Mouse (Mus musculus): ENCODE data around the gene Csad. TPM values are rescaled to one million over a fixed set of nuclear protein-coding genes. Genes with fewer than 3 reads are reported as not detected.
"Not testable (repeated sequence)": the region's sequence is repeated elsewhere in the genome, so short reads cannot be mapped to it uniquely, and the experiment has no call there.

Gene Csad
- polyA plus RNA-seq, 1 experiment from 2014 or later, result 106 TPM

DNA sequence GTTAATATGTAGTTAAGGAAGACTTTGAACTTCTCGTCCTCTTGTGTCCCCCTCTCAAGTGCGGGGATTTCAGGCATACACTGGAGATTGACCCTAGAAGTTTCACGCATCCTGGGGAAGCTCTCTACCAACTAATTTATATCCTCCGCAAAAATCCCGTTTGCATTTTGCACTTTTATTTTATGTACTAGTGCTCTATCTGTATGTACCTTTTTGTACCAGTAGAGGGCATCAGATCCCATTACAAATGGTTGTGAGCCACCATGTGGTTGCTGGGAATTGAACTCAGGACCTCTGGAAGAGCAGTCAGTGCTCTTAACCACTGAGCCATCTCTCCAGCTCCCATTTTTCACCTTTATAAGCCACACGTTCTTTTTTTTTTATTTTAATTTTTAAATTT is 49.5 kb downstream of the Csad start:
- H3K4me1 ChIP-seq; H3K9ac ChIP-seq; H3K36me3 ChIP-seq; H3K4me2 ChIP-seq (replicated peaks); H3K27me3 ChIP-seq; H3K27ac ChIP-seq (replicated peaks); H3K9me3 ChIP-seq (replicated peaks); H3K4me3 ChIP-seq (replicated peaks); ATAC-seq (ENCODE audit: insufficient number of reproducible peaks, low FRiP score, low TSS enrichment, low read depth): not testable (repeated sequence)
- 93% methylated on average over 6 of the region's 6 CpGs for WGBS

DNA sequence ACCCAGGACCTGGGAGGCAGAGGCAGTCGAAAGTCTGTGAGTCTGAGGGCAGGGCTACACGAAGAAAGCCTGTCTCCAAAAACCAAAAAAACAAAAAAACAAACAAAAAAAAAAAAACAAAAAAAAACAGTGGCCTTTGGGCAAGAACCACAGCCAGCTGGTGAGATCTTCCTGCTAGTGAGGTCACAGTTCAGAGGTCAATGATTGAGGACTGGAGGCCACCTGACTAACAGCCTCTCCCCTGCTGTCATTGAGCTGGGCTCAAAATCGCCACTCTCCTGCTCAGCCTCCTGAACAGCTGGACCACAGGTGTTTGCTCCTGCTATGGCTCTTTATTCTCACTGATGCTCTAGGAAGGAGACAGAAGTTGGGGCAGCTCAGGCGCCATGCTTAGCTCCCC is 51.9 kb downstream of the Csad start:
- Histone ChIP-seq H3K27ac (replicated peaks) (no peak overlapping the region), H3K4me2 (replicated peaks) (no peak overlapping the region), H3K9ac (no peak overlapping the region), H3K4me1 (peaks cover 4% of the 10 kb centered on the region; the same call in 1 of the 2 replicates), H3K9me3 (replicated peaks) (no peaks in the 10 kb centered on the region), H3K4me3 (replicated peaks) (no peak overlapping the region), H3K27me3 (no peaks in the 10 kb centered on the region), H3K36me3 (no peaks in the 10 kb centered on the region)
- WGBS, result 30% methylated on average over 4 of the region's 4 CpGs
- ATAC-seq (ENCODE audit: insufficient number of reproducible peaks, low FRiP score, low TSS enrichment, low read depth), result no peak

DNA sequence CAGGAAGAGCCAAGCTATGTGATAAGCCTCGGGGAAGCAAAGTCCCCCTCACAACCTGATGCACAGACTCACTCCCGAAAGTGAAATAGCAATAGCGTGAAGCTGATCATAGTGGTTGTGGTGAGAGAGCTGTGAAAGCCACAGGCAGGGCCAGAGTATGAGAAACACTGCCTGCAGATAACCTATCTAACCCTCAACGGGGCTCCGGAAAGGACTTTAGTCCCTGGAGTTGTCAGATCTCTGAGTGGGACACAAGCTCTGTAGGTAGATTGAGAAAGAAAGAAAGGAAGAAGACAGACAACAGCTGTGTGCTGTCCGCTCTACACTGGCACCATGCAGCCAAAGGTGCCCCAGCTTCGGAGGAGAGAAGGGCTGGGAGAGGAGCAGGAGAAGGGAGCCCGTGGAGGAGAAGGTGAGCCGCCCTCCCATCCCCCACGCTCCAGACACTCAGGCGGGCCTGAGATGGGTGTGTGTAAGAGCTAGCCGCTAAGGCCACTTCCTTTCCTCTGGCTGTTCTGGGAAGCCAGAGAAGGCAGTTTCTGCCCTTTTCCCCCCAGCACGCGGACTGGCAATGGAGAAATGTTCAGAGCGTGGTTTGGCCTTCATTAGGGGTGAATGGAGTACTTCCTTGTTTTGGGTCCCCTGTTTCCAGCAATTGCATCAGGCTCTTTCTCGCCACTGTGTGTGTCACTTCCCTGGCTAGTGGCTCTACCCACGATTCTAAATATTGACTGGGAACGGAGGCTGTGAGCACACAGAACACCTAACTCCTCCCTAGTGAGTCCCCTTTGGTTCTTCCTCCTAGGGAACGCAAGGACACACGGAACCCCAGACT is 54.0 kb downstream of the Csad start, which contains the start of gene Soat2:
Gene Soat2, plus strand, starts transcription at position 226 of the 835 bp plus-strand sequence.
- Histone ChIP-seq H3K9me3 (replicated peaks) (no peaks in the 10 kb centered on the region), H3K4me3 (replicated peaks) (no peak within 1 kb of the TSS), H3K9ac (no peak within 1 kb of the TSS), H3K4me2 (replicated peaks) (no peak within 1 kb of the TSS), H3K4me1 (peaks cover 9% of the 10 kb centered on the region; the same call in 1 of the 2 replicates), H3K36me3 (no peaks in the 10 kb centered on the region), H3K27ac (replicated peaks) (no peak within 1 kb of the TSS), H3K27me3 (peaks cover 4% of the 10 kb centered on the region)
- ATAC-seq (ENCODE audit: insufficient number of reproducible peaks, low FRiP score, low TSS enrichment, low read depth), result no peak
- WGBS, result 46% methylated on average over 20 of the region's 20 CpGs

- no peak overlapping the region for H3K4me2 ChIP-seq (replicated peaks)
- ATAC-seq (ENCODE audit: insufficient number of reproducible peaks, low FRiP score, low TSS enrichment, low read depth), result no peak
- 66% methylated on average over 4 of the region's 4 CpGs for WGBS
These were observed 55.0 kb downstream of the Csad start for GRCm38 (mm10) chr15:102149561-102149960.

DNA sequence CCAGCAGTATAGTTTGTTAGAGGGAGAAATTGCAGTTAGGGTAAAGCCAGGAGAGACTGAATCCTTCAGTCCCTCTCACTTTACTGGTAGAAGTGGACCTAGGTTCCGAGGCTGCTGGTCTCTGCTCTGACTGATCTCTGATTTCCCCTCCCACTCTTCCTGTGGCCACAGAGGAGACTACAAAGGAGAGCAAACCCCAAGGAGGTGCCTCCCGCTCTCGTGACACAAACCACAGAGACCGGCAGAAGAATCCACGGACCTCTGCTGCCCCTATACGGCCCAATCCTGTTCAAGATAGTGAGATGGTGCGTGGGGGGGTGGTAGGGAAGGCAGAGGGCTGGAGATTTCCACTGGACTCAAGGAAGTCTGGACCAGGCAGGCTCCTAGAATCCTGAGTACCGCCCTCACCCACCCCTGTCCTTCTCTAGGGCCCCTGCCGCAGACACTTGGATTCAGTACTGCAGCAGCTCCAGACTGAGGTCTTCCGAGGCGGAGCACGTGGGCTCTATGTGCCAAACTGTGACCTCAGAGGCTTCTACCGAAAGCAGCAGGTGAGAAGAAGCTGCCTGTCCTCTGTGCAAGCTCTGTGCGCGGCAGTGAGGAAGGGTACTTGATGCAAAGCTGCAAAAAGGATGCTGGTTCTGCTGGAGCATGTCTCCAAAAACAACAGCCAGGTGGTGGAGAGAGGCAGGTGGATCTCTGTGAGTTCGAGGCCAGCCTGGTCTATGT is 56.7 kb downstream of the Csad start:
- no peaks in the 10 kb centered on the region for H3K9me3 ChIP-seq (replicated peaks)
- no peak overlapping the region for H3K9ac ChIP-seq
- ATAC-seq (ENCODE audit: insufficient number of reproducible peaks, low FRiP score, low TSS enrichment, low read depth), result no peak
- WGBS, result 60% methylated on average over 16 of the region's 16 CpGs
- H3K27ac ChIP-seq (replicated peaks), result no peak overlapping the region
- H3K36me3 ChIP-seq, result no peaks in the 10 kb centered on the region
- peaks cover 35% of the 10 kb centered on the region for H3K4me1 ChIP-seq
- no peak overlapping the region for H3K4me2 ChIP-seq (replicated peaks)
- H3K27me3 ChIP-seq, result peaks cover 18% of the 10 kb centered on the region
- H3K4me3 ChIP-seq (replicated peaks), result no peak overlapping the region

More at GRCm38 (mm10) chr15:102149561-102149960, 55.0 kb downstream of the Csad start:
- H3K4me3 ChIP-seq (replicated peaks), result no peak overlapping the region
- no peaks in the 10 kb centered on the region for H3K9me3 ChIP-seq (replicated peaks)
- H3K27ac ChIP-seq (replicated peaks), result no peak overlapping the region
- H3K27me3 ChIP-seq, result peaks cover 14% of the 10 kb centered on the region
- H3K9ac ChIP-seq, result no peak overlapping the region
- no peaks in the 10 kb centered on the region for H3K36me3 ChIP-seq
- peaks cover 18% of the 10 kb centered on the region for H3K4me1 ChIP-seq

GRCm38 (mm10) chr15:102146882-102147281 is 57.6 kb downstream of the Csad start:
- WGBS, result 4% methylated on average over 1 of the region's 1 CpGs

GRCm38 (mm10) chr15:102146089-102146488 is 58.4 kb downstream of the Csad start:
- no peak for ATAC-seq (ENCODE audit: insufficient number of reproducible peaks, low FRiP score, low TSS enrichment, low read depth)
- Histone ChIP-seq H3K36me3 (no peaks in the 10 kb centered on the region), H3K9ac (no peak overlapping the region), H3K9me3 (replicated peaks) (no peaks in the 10 kb centered on the region), H3K27ac (replicated peaks) (no peak overlapping the region), H3K4me3 (replicated peaks) (no peak overlapping the region), H3K27me3 (peaks cover 21% of the 10 kb centered on the region), H3K4me2 (replicated peaks) (no peak overlapping the region), H3K4me1 (peaks cover 37% of the 10 kb centered on the region)
- WGBS, result 81% methylated on average over 5 of the region's 5 CpGs

More at GRCm38 (mm10) chr15:102146882-102147281, 57.6 kb downstream of the Csad start:
- Histone ChIP-seq H3K4me3 (replicated peaks) (no peak overlapping the region), H3K4me1 (peaks cover 37% of the 10 kb centered on the region), H3K4me2 (replicated peaks) (no peak overlapping the region), H3K9ac (no peak overlapping the region), H3K27ac (replicated peaks) (no peak overlapping the region), H3K36me3 (no peaks in the 10 kb centered on the region), H3K9me3 (replicated peaks) (no peaks in the 10 kb centered on the region), H3K27me3 (peaks cover 21% of the 10 kb centered on the region)
- no peak for ATAC-seq (ENCODE audit: insufficient number of reproducible peaks, low FRiP score, low TSS enrichment, low read depth)

GRCm38 (mm10) chr15:102145330-102145729 is 59.2 kb downstream of the Csad start:
- H3K4me1 ChIP-seq, result peaks cover 37% of the 10 kb centered on the region

GRCm38 (mm10) chr15:102144726-102145125 is 59.8 kb downstream of the Csad start:
- H3K27me3 ChIP-seq, result peaks cover 21% of the 10 kb centered on the region
- 13% methylated on average over 19 of the region's 19 CpGs for WGBS
- H3K27ac ChIP-seq (replicated peaks), result no peak overlapping the region
- H3K36me3 ChIP-seq, result no peaks in the 10 kb centered on the region
- peaks cover 37% of the 10 kb centered on the region for H3K4me1 ChIP-seq
- peak overlapping the region; percentile 23 for H3K4me3 ChIP-seq (replicated peaks)
- peak overlapping the region; percentile 38 for H3K4me2 ChIP-seq (replicated peaks)
- H3K9me3 ChIP-seq (replicated peaks), result no peaks in the 10 kb centered on the region
- H3K9ac ChIP-seq, result 0 out of 2 replicates have a peak overlapping the region, but pooled peaks have one; percentile 12
- no peak for ATAC-seq (ENCODE audit: insufficient number of reproducible peaks, low FRiP score, low TSS enrichment, low read depth)

More at GRCm38 (mm10) chr15:102145330-102145729, 59.2 kb downstream of the Csad start:
- no peak for ATAC-seq (ENCODE audit: insufficient number of reproducible peaks, low FRiP score, low TSS enrichment, low read depth)
- H3K4me2 ChIP-seq (replicated peaks), result no peak overlapping the region
- H3K36me3 ChIP-seq, result no peaks in the 10 kb centered on the region
- no peaks in the 10 kb centered on the region for H3K9me3 ChIP-seq (replicated peaks)
- peaks cover 21% of the 10 kb centered on the region for H3K27me3 ChIP-seq
- WGBS, result 83% methylated on average over 10 of the region's 10 CpGs
- H3K4me3 ChIP-seq (replicated peaks), result no peak overlapping the region
- H3K27ac ChIP-seq (replicated peaks), result no peak overlapping the region
- no peak overlapping the region for H3K9ac ChIP-seq

- H3K36me3 ChIP-seq, result no peaks in the 10 kb centered on the region
- no peak for ATAC-seq (ENCODE audit: insufficient number of reproducible peaks, low FRiP score, low TSS enrichment, low read depth)
- 0 out of 2 replicates have a peak within 1 kb of the TSS, but pooled peaks have one; percentile 12 for H3K9ac ChIP-seq
- H3K9me3 ChIP-seq (replicated peaks), result no peaks in the 10 kb centered on the region
- peaks cover 37% of the 10 kb centered on the region for H3K4me1 ChIP-seq
- H3K27me3 ChIP-seq, result peaks cover 21% of the 10 kb centered on the region
- no peak within 1 kb of the TSS for H3K27ac ChIP-seq (replicated peaks)
- 5% methylated on average over 22 of the region's 22 CpGs for WGBS
- peak within 1 kb of the TSS; percentile 38 for H3K4me2 ChIP-seq (replicated peaks)
- H3K4me3 ChIP-seq (replicated peaks), result peak within 1 kb of the TSS; percentile 23
These were observed 60.2 kb downstream of the Csad start, which contains the start of gene Igfbp6 for GRCm38 (mm10) chr15:102144274-102144711. Igfbp6 (plus strand) TSS chr15:102144362.
